Mouse (Mus musculus): ENCODE measurements at regions not wholly inside any gene's neighbourhood (a gene's known extent, or its start where the extent isn't known, plus 50 kb on each side); places are given as distances from the start of the nearest gene placed in this dataset.

DNA sequence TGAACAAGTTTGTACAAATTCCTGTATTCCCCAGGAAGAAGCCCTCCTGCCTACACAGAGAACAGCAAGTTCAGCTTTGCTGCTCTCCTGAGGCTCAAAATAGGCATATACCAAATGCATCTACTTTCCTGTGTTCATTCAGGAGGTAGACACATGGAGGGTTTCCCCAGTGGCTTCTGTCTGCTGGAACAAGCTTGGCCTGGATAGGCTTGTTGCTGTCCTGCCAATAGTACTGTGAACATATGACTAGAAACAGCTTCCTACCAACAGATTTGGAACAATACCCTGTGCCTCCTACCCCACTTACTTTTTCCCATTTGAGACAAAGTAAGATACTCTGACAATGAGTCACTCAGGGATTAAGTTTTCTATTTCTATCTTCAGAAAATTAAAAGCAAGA is 93.8 kb upstream of the Wdpcp start:
- Histone ChIP-seq H3K4me2 (ENCODE audit: low read depth, low read length) (no peak overlapping the region), H3K4me3 (ENCODE audit: low read depth, low read length) (no peak overlapping the region), H3K27ac (replicated peaks; ENCODE audit: low read depth, low read length) (no peak overlapping the region), H3K9me3 (replicated peaks; ENCODE audit: control insufficient read depth, low read length) (no peaks in the 10 kb centered on the region), H3K4me1 (ENCODE audit: control insufficient read depth, insufficient read depth, low read length) (no peaks in the 10 kb centered on the region), H3K36me3 (replicated peaks; ENCODE audit: control insufficient read depth, insufficient read depth, low read depth, low read length) (no peaks in the 10 kb centered on the region), H3K9ac (replicated peaks; ENCODE audit: low read length) (no peak overlapping the region), H3K27me3 (ENCODE audit: control insufficient read depth, insufficient read depth, low read length) (no peaks in the 10 kb centered on the region)
- DNase-seq (ENCODE audit: low spot score) (no peak), ATAC-seq (replicated peaks; ENCODE audit: insufficient number of reproducible peaks, low FRiP score, low TSS enrichment, low read depth) (no peak)

DNA sequence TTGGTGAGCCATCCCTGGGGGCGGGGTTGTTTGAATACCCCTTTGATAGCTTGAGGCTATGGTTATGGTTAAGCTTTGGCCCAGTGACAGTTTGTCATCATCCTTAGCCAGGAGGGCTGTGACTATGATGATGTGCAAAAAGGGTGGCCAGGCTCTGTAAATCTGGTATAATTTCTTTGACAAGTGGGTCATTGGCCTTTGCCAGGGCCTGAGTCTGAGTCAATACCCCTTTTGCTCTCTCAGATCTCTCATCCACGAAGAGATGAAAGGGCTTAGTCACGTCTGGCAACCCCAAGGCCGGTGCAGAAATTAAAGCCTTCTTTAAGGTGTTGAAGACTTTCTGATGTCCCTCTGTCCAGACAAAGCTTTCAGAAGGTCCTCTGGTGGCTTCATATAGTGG is 99.7 kb upstream of the Ugp2 start:
- no peaks in the 10 kb centered on the region for H3K9me3 ChIP-seq (replicated peaks; ENCODE audit: control insufficient read depth, low read length)
- DNase-seq (ENCODE audit: low spot score) = no peak
- H3K27ac ChIP-seq (replicated peaks; ENCODE audit: low read depth, low read length) = no peak overlapping the region
- no peak for ATAC-seq (replicated peaks; ENCODE audit: insufficient number of reproducible peaks, low FRiP score, low TSS enrichment, low read depth)
- no peaks in the 10 kb centered on the region for H3K27me3 ChIP-seq (ENCODE audit: control insufficient read depth, insufficient read depth, low read length)
- H3K4me3 ChIP-seq (ENCODE audit: low read depth, low read length) = no peak overlapping the region
- no peak overlapping the region for H3K4me2 ChIP-seq (ENCODE audit: low read depth, low read length)
- WGBS = 68% methylated on average over 4 of the region's 4 CpGs
- no peak overlapping the region for H3K9ac ChIP-seq (replicated peaks; ENCODE audit: low read length)
- H3K36me3 ChIP-seq (replicated peaks; ENCODE audit: control insufficient read depth, insufficient read depth, low read depth, low read length) = no peaks in the 10 kb centered on the region
- no peaks in the 10 kb centered on the region for H3K4me1 ChIP-seq (ENCODE audit: control insufficient read depth, insufficient read depth, low read length)

DNA sequence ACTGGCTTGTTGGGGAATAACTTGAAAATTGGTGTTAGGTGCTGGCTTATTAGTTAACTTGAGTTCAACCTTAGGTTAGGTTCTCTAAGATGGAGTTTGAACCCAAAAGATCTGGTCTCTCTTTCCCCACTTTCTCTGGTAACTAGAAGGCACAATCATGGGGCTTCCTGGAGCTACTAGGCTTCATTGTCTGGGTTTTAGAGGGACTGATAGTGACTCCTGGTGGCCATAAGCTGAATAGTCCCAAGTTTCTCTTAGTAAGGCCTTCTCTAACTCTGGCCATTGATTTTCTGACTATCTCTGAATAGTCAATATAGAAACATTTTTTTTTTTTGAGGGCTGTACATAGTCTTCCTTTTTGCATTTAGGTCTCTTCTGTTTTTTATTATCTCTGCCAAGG is 97.5 kb upstream of the Ugp2 start:
- H3K27me3 ChIP-seq (ENCODE audit: control insufficient read depth, insufficient read depth, low read length) = no peaks in the 10 kb centered on the region
- H3K9me3 ChIP-seq (replicated peaks; ENCODE audit: control insufficient read depth, low read length) = no peaks in the 10 kb centered on the region
- peak; percentile 31 for DNase-seq (ENCODE audit: low spot score)
- H3K4me3 ChIP-seq (ENCODE audit: low read depth, low read length) = no peak overlapping the region
- no peak for ATAC-seq (replicated peaks; ENCODE audit: insufficient number of reproducible peaks, low FRiP score, low TSS enrichment, low read depth)
- no peak overlapping the region for H3K27ac ChIP-seq (replicated peaks; ENCODE audit: low read depth, low read length)
- no peaks in the 10 kb centered on the region for H3K36me3 ChIP-seq (replicated peaks; ENCODE audit: control insufficient read depth, insufficient read depth, low read depth, low read length)
- H3K9ac ChIP-seq (replicated peaks; ENCODE audit: low read length) = no peak overlapping the region
- H3K4me2 ChIP-seq (ENCODE audit: low read depth, low read length) = no peak overlapping the region
- H3K4me1 ChIP-seq (ENCODE audit: control insufficient read depth, insufficient read depth, low read length) = no peaks in the 10 kb centered on the region

- H3K9me3 ChIP-seq (replicated peaks; ENCODE audit: control insufficient read depth, low read length) = no peaks in the 10 kb centered on the region
Measured at GRCm38 (mm10) chr11:21460011-21460410, 89.0 kb upstream of the Ugp2 start.

DNA sequence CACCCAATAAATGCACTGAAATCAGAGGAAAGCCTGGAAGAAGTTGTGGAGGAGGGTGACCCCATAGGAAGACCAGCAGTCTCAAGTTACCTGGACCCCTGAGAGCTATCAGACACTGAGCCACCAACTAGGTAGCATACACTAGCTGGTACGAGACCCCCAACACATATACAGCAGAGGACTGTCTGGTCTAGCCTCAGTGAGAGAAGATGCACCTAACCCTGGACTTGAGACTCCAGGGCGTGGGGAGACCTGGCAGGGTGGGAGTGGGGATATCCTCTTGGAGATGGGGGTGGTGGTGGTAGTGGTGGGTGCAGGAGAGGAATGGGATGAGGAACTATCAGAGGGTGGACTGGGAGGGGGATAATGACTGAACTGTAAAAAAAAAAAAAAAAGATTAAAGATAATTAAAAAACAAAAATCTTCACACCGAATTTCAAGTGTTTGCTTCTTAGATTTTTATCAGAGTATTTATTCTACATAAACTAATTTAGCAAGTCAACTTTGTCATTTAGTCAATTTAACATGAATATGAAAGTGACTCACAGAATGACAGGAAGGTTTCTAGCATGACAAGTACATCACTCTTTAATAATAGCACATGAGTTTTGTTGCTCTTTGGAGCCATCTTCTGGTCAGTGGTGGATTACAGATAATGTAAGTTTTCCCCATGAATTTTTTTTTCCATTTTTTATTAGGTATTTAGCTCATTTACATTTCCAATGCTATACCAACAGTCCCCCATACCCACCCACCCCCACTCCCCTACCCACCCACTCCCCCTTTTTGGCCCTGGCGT is 82.5 kb upstream of the Ugp2 start:
- Histone ChIP-seq H3K4me2 (ENCODE audit: low read depth, low read length) (no peak overlapping the region), H3K36me3 (replicated peaks; ENCODE audit: control insufficient read depth, insufficient read depth, low read depth, low read length) (no peaks in the 10 kb centered on the region), H3K4me3 (ENCODE audit: low read depth, low read length) (no peak overlapping the region), H3K4me1 (ENCODE audit: control insufficient read depth, insufficient read depth, low read length) (no peaks in the 10 kb centered on the region), H3K9ac (replicated peaks; ENCODE audit: low read length) (no peak overlapping the region), H3K27ac (replicated peaks; ENCODE audit: low read depth, low read length) (no peak overlapping the region), H3K9me3 (replicated peaks; ENCODE audit: control insufficient read depth, low read length) (no peaks in the 10 kb centered on the region), H3K27me3 (ENCODE audit: control insufficient read depth, insufficient read depth, low read length) (no peaks in the 10 kb centered on the region)
- ATAC-seq (replicated peaks; ENCODE audit: insufficient number of reproducible peaks, low FRiP score, low TSS enrichment, low read depth) (no peak), DNase-seq (ENCODE audit: low spot score) (peak; percentile 71)
- 69% methylated on average over 3 of the region's 4 CpGs for WGBS

More at GRCm38 (mm10) chr11:21460011-21460410, 89.0 kb upstream of the Ugp2 start:
- ATAC-seq (replicated peaks; ENCODE audit: insufficient number of reproducible peaks, low FRiP score, low TSS enrichment, low read depth) (no peak), DNase-seq (ENCODE audit: low spot score) (no peak)
- no peaks in the 10 kb centered on the region for H3K4me1 ChIP-seq (ENCODE audit: control insufficient read depth, insufficient read depth, low read length)
- H3K27me3 ChIP-seq (ENCODE audit: control insufficient read depth, insufficient read depth, low read length) = no peaks in the 10 kb centered on the region
- no peak overlapping the region for H3K27ac ChIP-seq (replicated peaks; ENCODE audit: low read depth, low read length)
- H3K4me3 ChIP-seq (ENCODE audit: low read depth, low read length) = no peak overlapping the region
- no peak overlapping the region for H3K9ac ChIP-seq (replicated peaks; ENCODE audit: low read length)
- no peaks in the 10 kb centered on the region for H3K36me3 ChIP-seq (replicated peaks; ENCODE audit: control insufficient read depth, insufficient read depth, low read depth, low read length)
- no peak overlapping the region for H3K4me2 ChIP-seq (ENCODE audit: low read depth, low read length)

DNA sequence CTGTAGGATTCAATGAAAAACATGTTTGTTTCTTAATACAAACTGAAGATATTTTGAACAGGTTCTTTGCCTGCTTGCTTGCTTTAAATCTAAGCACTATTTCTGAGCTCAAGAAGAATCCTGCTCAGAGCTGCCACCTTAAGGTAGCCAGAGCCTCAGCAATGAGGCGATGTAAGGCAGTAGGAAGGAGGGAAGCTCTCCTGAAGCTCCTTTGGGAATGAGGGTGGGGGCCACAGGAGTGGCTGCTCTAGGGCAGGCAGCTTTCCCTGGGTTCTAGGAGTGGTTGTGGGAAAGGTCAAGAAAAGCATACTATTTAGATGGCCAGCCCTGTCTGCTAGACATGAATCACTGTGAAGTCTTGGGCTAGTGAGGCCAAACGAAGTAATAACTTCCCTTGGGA is 62.7 kb upstream of the Ugp2 start:
- WGBS = 48% methylated on average over 2 of the region's 2 CpGs
- DNase-seq (ENCODE audit: low spot score) = peak; percentile 11
- H3K27me3 ChIP-seq (ENCODE audit: control insufficient read depth, insufficient read depth, low read length) = no peaks in the 10 kb centered on the region
- H3K36me3 ChIP-seq (replicated peaks; ENCODE audit: control insufficient read depth, insufficient read depth, low read depth, low read length) = no peaks in the 10 kb centered on the region
- no peaks in the 10 kb centered on the region for H3K4me1 ChIP-seq (ENCODE audit: control insufficient read depth, insufficient read depth, low read length)
- H3K9ac ChIP-seq (replicated peaks; ENCODE audit: low read length) = no peak overlapping the region
- no peak overlapping the region for H3K4me2 ChIP-seq (ENCODE audit: low read depth, low read length)
- H3K9me3 ChIP-seq (replicated peaks; ENCODE audit: control insufficient read depth, low read length) = no peaks in the 10 kb centered on the region
- ATAC-seq (replicated peaks; ENCODE audit: insufficient number of reproducible peaks, low FRiP score, low TSS enrichment, low read depth) = no peak
- no peak overlapping the region for H3K4me3 ChIP-seq (ENCODE audit: low read depth, low read length)
- no peak overlapping the region for H3K27ac ChIP-seq (replicated peaks; ENCODE audit: low read depth, low read length)

DNA sequence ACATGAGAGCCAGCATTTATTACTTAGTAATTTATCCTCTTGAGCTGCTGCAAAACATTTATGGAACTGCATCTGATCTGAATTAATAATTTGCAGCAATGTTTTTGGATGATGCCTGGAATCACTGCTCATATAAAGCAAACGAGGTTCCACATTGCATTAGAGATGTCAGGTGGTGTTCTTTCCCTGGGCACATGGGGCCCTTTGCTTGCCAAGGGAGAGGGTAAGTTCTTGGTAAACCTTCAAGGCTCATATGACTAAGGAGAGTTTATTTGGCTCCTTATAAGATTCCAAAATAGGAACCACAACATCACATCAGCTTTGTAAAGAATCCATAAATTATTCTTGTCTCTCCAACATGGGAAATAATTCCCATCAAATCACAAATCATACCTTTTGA is 59.0 kb upstream of the Ugp2 start:
- whole genome bisulfite sequencing = 53% methylated on average over 1 of the region's 1 CpGs
- H3K4me2 ChIP-seq (ENCODE audit: low read depth, low read length) = no peak overlapping the region
- H3K9ac ChIP-seq (replicated peaks; ENCODE audit: low read length) = no peak overlapping the region
- H3K27me3 ChIP-seq (ENCODE audit: control insufficient read depth, insufficient read depth, low read length) = no peaks in the 10 kb centered on the region
- DNase-seq (ENCODE audit: low spot score) (no peak), ATAC-seq (replicated peaks; ENCODE audit: insufficient number of reproducible peaks, low FRiP score, low TSS enrichment, low read depth) (no peak)
- H3K36me3 ChIP-seq (replicated peaks; ENCODE audit: control insufficient read depth, insufficient read depth, low read depth, low read length) = no peaks in the 10 kb centered on the region
- H3K4me1 ChIP-seq (ENCODE audit: control insufficient read depth, insufficient read depth, low read length) = no peaks in the 10 kb centered on the region
- no peak overlapping the region for H3K27ac ChIP-seq (replicated peaks; ENCODE audit: low read depth, low read length)
- H3K4me3 ChIP-seq (ENCODE audit: low read depth, low read length) = no peak overlapping the region
- no peaks in the 10 kb centered on the region for H3K9me3 ChIP-seq (replicated peaks; ENCODE audit: control insufficient read depth, low read length)

- Histone ChIP-seq H3K27ac (replicated peaks; ENCODE audit: low read depth, low read length) (no peak overlapping the region), H3K4me2 (ENCODE audit: low read depth, low read length) (no peak overlapping the region), H3K36me3 (replicated peaks; ENCODE audit: control insufficient read depth, insufficient read depth, low read depth, low read length) (no peaks in the 10 kb centered on the region), H3K4me3 (ENCODE audit: low read depth, low read length) (no peak overlapping the region), H3K4me1 (ENCODE audit: control insufficient read depth, insufficient read depth, low read length) (no peaks in the 10 kb centered on the region), H3K9ac (replicated peaks; ENCODE audit: low read length) (no peak overlapping the region), H3K9me3 (replicated peaks; ENCODE audit: control insufficient read depth, low read length) (no peaks in the 10 kb centered on the region), H3K27me3 (ENCODE audit: control insufficient read depth, insufficient read depth, low read length) (no peaks in the 10 kb centered on the region)
- DNase-seq (ENCODE audit: low spot score) (no peak), ATAC-seq (replicated peaks; ENCODE audit: insufficient number of reproducible peaks, low FRiP score, low TSS enrichment, low read depth) (no peak)
- WGBS = 81% methylated on average over 6 of the region's 6 CpGs
Measured at GRCm38 (mm10) chr11:21428749-21429148, 57.7 kb upstream of the Ugp2 start.

All from embryonic facial prominence, embryonic 11.5 days (tissue).